Mouse (Mus musculus) lung, postnatal 4 days (tissue): ENCODE results near the gene Ccnyl1.
"Not testable (repeated sequence)": the region's sequence is repeated elsewhere in the genome, so short reads cannot be mapped to it uniquely, and the experiment has no call there.

Experiments used
- DNase-seq, 2 experiments: peaks; one replicate each; pipeline ENCODE4 v3.0.0; 2021

The Ccnyl1 gene

DNA sequence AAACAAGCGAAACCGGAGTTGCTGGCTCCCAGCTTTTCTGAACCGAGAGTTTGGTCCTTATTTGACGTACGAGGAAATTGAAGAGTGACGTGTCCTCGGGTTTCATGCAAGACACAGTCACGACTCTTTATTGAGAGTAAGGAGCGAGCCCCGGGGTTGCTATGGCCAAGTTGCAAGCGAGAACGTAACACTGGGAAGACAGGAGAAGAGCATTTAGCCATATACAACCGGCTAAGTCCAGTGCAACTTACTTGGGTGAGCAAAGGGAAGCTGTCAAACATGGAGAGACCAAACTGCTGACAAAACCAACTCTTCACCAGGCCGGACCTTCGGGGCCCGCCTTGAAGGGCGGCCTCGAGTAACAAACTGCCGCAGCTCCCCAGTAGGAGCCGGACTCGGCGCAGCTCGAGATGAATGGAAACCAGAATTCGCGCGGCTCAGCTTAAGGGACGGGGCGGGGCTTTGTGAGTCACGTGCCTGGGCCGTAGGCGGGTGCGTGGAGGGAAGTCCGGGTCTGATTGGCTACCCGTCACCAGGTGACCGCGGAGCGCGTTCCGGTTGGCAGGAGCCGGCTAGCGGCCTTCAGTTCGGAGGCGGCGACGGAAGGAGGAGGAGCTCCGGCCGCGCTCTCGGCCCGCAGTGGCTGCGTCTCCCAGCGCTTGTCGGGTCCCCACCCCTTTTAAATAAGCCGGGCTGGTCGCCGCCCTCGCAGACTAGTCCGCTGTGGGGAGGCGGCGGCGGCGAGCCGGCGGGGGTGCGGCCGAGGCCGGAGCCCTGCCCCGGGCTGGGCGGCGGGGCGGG is at the start of gene Ccnyl1:
Gene Ccnyl1, plus strand, starts transcription at position 243 of the 801 bp plus-strand sequence.
- DNase-seq = peak; percentile 99 to 100

GRCm38 (mm10) chr1:64641069-64641468 is 49.2 kb upstream of the Ccnyl1 start:
- no peak for DNase-seq

- not testable (repeated sequence) for DNase-seq
Measured at GRCm38 (mm10) chr1:64642541-64642940, 47.7 kb upstream of the Ccnyl1 start.

- no peak for DNase-seq
Measured at GRCm38 (mm10) chr1:64644513-64644912, 45.7 kb upstream of the Ccnyl1 start.

DNA sequence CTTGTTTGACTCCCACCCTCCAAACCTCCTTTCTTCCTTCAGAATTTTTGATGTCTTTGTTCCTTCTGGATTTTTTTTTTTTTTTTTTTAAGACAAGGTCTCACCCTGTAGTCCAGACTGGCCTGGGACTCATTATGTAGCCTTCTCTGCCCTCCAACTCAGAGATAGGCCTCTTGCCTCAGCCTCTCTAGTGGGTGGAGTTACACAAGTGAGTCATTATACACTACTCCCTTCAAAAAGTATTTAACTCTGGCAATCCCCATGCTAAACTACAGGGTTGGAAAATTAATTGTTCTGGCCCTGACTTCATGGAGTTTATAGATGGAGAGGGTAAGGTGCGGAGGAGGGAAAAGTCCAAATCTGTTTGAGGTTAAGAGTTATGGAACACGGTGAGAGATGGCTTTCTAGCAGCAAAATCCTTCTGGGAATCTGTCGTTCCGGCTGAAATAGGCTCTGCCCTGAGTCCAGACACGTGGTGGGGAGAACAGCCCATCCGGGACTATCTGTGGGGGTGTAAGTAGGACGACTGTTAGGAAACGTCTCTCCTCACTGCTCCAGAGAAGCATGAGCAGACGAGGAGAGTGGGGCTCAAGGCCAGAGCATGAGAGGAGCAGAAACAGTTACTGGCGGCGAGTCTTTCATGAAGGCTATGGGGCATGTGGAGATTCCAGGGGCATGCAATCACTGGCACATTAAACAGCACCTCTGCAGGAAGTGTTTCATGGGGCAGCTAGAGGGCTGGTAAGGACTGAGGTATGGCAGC is 40.7 kb upstream of the Ccnyl1 start:
- no peak for DNase-seq

DNA sequence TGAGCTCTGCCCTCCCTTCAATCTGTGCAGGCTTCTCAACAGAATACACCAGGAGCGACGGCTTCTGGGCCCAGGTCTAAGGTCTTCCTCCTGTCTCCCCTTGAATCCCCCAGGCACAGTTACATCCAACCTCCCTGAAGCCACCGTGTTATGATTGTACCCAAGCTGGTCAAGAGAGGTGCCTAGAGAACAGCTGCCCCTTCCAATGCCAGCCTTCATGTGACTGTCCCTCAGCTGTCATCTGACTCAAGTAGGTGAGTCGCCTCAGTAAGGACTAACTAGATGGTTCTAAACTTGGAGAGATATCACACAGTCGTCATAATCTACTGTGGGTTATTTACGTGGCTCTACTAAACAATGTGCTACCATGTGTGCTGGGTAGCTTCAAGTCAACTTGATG is 36.6 kb upstream of the Ccnyl1 start:
- no peak for DNase-seq

DNA sequence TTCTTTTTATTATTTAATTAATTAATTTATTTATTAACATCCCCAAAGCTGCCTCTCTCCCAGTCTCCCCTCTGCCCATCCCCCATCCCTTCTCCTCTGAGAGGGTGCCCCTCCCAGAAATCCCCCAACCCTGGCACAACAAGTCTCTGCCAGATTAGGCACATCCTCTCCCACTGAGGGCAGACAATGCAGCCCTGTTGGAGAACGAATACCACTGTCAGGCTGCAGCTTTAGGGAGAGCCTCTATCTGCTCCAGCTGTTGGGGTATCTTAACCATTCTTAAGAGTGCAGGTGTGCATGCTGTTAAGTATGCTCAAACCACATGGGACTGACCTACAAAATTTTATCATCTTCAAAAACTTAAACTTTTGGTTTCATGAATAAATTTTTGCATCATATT is 34.8 kb upstream of the Ccnyl1 start:
- DNase-seq = no peak

GRCm38 (mm10) chr1:64656423-64657129 is 33.7 kb upstream of the Ccnyl1 start:
- DNase-seq = no peak

- DNase-seq = no peak
Measured at GRCm38 (mm10) chr1:64658876-64659275, 31.4 kb upstream of the Ccnyl1 start.

DNA sequence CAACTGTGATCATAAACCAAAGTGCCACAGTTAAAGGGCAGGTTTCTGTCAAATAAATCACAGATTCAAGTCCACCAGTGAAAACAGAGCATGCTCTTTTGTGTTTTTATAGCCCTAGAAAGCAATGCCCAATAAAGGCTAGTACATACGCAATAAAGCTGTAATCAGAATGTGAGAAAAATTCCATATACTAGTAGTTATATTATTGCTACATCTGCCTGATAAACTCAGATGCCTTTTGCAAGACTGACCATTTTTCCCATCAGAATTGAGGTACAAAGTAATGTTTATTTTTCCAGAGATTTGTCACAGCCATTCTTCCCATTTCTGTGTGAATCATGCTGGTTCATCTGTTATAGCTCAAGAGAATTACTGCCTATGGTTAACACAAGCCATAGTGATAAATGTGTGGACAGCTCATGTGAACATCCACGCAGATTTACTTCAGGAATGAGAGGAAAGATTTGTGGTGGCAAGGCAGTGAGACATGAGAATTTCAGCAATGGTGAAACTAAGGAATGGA is 23.1 kb upstream of the Ccnyl1 start:
- no peak for DNase-seq

DNA sequence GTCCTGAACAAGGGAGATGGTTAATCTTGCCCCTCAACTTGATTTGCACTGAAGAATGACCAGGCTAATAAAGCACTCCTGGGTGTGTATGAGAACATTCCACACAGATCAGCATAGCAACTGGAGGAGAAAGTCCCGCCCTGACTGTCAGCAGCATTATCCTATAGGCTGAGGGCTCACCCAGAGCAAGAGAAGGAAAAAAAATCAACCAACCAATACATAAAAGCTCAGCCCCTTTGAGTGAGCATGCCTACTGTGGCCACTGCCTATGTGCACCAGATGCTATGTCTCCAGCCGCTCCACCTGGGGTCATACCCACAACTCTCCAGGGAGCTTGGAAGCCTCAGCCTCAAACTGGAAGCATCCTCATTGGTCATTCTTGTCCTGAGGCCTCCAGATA is 20.8 kb upstream of the Ccnyl1 start:
- no peak for DNase-seq

GRCm38 (mm10) chr1:64673931-64674330 is 16.3 kb upstream of the Ccnyl1 start:
- no peak for DNase-seq

GRCm38 (mm10) chr1:64676060-64676839 is 14.0 kb upstream of the Ccnyl1 start:
- DNase-seq = no peak

DNA sequence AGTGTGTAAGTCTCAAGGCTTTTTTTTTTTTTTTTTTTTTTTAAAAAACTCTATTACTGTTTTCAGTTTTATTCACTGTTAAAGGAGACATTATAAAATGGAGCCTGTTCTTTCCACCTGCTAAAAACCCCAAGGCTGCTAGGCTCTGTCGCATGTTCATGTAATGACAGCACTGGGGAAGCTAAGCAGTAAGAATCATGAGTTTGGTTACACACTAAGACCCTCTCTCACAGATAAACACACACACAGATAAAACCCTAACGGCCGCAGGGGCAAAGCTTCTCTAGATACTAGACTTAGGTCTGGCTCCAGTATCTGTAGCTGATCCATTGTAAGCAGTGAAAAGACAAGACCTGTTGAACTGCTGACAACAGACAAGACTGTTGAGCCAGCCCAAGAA is 8.8 kb upstream of the Ccnyl1 start:
- DNase-seq = no peak

DNA sequence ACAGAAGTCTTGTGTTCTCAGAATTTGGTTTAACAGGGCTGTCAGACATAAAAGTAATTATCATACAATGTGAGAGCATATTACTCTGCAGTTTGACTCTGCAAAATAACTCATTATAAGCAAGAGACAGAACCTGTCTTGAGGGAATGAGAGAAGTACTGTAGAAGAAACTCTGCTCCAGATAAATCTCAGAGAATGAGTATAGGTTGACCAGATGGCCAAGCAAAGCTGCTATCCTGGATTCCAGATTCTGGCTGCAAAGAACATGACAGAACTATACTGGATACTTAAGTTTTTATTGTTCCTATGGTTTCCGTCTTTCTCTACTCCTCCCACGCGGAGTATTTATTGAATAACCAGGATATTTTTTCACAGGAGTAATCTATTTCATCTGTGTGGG is 7.2 kb upstream of the Ccnyl1 start:
- DNase-seq = no peak

DNA sequence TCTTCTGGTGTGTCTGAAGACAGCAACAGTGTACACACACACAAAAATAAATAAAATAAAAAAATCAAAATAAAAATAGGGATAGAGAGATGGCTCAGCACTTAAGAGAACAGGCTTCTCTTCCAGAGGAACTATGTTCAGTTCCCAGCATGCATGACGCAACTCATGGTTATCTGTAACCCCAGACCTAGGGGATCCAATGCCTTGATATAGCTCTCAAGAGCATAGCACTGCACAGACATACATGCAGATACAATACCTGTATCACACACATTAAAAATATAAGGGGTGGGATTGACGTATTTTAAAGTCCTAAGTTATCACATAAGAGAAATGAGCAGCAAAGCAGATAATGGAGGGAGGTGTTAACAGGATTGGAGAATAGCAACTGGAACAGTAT is 5.8 kb upstream of the Ccnyl1 start:
- no peak for DNase-seq

- DNase-seq = no peak
Measured at GRCm38 (mm10) chr1:64688046-64688445, 2.2 kb upstream of the Ccnyl1 start.

GRCm38 (mm10) chr1:64689561-64690212 is 568 bp upstream of the Ccnyl1 start:
- DNase-seq = no peak

DNA sequence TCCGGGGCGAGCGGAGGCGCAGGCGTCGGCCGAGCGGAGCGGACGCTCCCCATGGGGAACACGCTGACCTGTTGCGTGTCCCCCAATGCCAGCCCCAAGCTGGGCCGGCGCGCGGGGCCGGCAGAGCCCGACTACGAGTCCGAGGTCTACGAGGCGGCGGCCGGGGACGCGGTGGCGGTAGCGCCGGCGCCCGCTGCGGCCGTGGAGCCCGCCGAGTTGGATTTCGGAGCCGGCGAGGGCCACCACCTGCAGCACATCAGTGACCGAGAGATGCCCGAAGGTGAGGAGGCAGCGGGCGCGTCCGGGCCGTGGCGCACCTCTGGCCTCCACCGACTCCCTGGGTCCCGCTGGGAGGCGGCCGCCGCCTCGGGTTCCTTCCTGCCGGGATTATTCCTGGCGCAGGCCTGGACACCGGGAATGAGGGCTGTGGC is 881 bp downstream of the Ccnyl1 start:
- peak in 1 of 2 experiments; percentile 56 for DNase-seq

GRCm38 (mm10) chr1:64691581-64691980 is 1.3 kb downstream of the Ccnyl1 start:
- no peak for DNase-seq

DNA sequence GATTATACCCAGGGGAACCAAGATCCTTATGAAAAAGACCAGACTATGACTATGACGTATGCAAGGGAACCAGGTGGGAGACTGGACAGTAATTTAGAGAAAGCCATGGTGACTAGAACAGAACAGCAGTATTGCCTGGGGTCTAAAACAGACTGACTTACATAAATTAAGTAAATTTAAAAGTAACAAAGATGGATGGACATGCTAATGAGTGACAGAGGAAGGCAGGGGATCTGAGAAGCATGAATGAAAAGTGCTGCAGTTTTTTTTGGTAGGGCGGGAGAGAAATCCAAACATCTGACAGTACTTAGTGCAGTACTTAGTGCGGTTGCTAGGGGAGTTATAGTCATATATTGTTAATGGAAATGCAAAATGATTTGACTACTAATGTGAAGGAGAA is 4.9 kb downstream of the Ccnyl1 start:
- no peak for DNase-seq

GRCm38 (mm10) chr1:64701780-64702179 is 11.5 kb downstream of the Ccnyl1 start:
- no peak for DNase-seq
